Mouse (Mus musculus) frontal cortex, adult 2 months (tissue): ENCODE measurements around the gene Olfr894. TPM values are rescaled to one million over a fixed set of nuclear protein-coding genes. Genes with fewer than 3 reads are reported as not detected.
"Not testable (repeated sequence)": the region's sequence is repeated elsewhere in the genome, so short reads cannot be mapped to it uniquely, and the experiment has no call there.

Experiments
- DNase-seq, 2 experiments: peaks; one replicate each; pipeline ENCODE4 v3.0.0; 2022; ENCODE audit warnings: low spot score in 1 of 2; ENCODE audit errors: extremely low spot score in 1 of 2
- polyA plus RNA-seq: library from polyadenylated mRNA; depleted of rRNA; stranded (reverse); fragments of >200 nt; gene quantifications from 2 replicates; pipeline ENCODE4 v1.2.3, GENCODE M21; 2012; rRNA removed

The Olfr894 gene
- not detected in 2 replicates for polyA plus RNA-seq

- no peak for DNase-seq
Observed at GRCm38 (mm10) chr9:38217755-38218154, at the start of gene Olfr894. Olfr894 (plus strand) TSS chr9:38218055.

GRCm38 (mm10) chr9:38168341-38168740 is 49.5 kb upstream of the Olfr894 start:
- DNase-seq, result not testable (repeated sequence)

GRCm38 (mm10) chr9:38180721-38181120 is 37.1 kb upstream of the Olfr894 start, which contains the start of gene Olfr891:
Olfr891 (minus strand) TSS chr9:38180821.
- no peak for DNase-seq

- DNase-seq, result no peak
Observed at GRCm38 (mm10) chr9:38208065-38208464, 9.8 kb upstream of the Olfr894 start, which contains the start of gene Olfr893. Olfr893 (plus strand) TSS chr9:38208365.

GRCm38 (mm10) chr9:38252474-38252873 is 34.6 kb downstream of the Olfr894 start, which contains the start of gene Olfr143:
Olfr143 (plus strand) TSS chr9:38252774.
- no peak for DNase-seq

- no peak for DNase-seq
Observed at GRCm38 (mm10) chr9:38267551-38267950, 49.7 kb downstream of the Olfr894 start, which contains the start of gene Olfr895. Olfr895 (plus strand) TSS chr9:38267851.

Other genes starting within 250 kb of the Olfr894 start
- gene Olfr881, start 226.2 kb upstream of the Olfr894 start, polyA plus RNA-seq, result not detected in 2 replicates
- not detected in 2 replicates for gene Olfr883, start 192.2 kb upstream of the Olfr894 start, polyA plus RNA-seq
- not detected in 2 replicates for gene Olfr884, start 171.5 kb upstream of the Olfr894 start, polyA plus RNA-seq
- gene Olfr885, start 156.7 kb upstream of the Olfr894 start, polyA plus RNA-seq, result not detected in 2 replicates
- 0.02 TPM in 1 of 2 replicates, not detected in the other for gene Olfr887, start 134.0 kb upstream of the Olfr894 start, polyA plus RNA-seq
- not detected in 2 replicates for gene Olfr888, start 109.9 kb upstream of the Olfr894 start, polyA plus RNA-seq
- gene Olfr889, start 102.9 kb upstream of the Olfr894 start, polyA plus RNA-seq, result not detected in 2 replicates
- not detected in 2 replicates for gene Olfr890, start 75.5 kb upstream of the Olfr894 start, polyA plus RNA-seq
- gene Olfr891, start 37.2 kb upstream of the Olfr894 start, polyA plus RNA-seq, result not detected in 2 replicates
- gene Olfr893, start 9.7 kb upstream of the Olfr894 start, polyA plus RNA-seq, result not detected in 2 replicates
- gene Olfr143, start 34.7 kb downstream of the Olfr894 start, polyA plus RNA-seq, result not detected in 2 replicates
- gene Olfr895, start 49.8 kb downstream of the Olfr894 start, polyA plus RNA-seq, result not detected in 2 replicates
- not detected in 2 replicates for gene Olfr896-ps1, start 73.1 kb downstream of the Olfr894 start, polyA plus RNA-seq
- gene Olfr25, start 111.0 kb downstream of the Olfr894 start, polyA plus RNA-seq, result not detected in 2 replicates
- gene Olfr898, start 130.4 kb downstream of the Olfr894 start, polyA plus RNA-seq, result not detected in 2 replicates
- gene Olfr250, start 148.8 kb downstream of the Olfr894 start, polyA plus RNA-seq, result not detected in 2 replicates
- gene Olfr251, start 159.0 kb downstream of the Olfr894 start, polyA plus RNA-seq, result not detected in 2 replicates
- gene Olfr147, start 183.6 kb downstream of the Olfr894 start, polyA plus RNA-seq, result not detected in 2 replicates
- not detected in 2 replicates for gene Olfr901, start 211.4 kb downstream of the Olfr894 start, polyA plus RNA-seq
- not detected in 2 replicates for gene Olfr902, start 229.6 kb downstream of the Olfr894 start, polyA plus RNA-seq
- gene Olfr904, start 245.1 kb downstream of the Olfr894 start, polyA plus RNA-seq, result not detected in 2 replicates